Mouse (Mus musculus): ENCODE data around the gene C130026I21Rik.
"Not testable (repeated sequence)": the region's sequence is repeated elsewhere in the genome, so short reads cannot be mapped to it uniquely, and the experiment has no call there.

The C130026I21Rik gene

GRCm38 (mm10) chr1:85121841-85122240 is 148.5 kb downstream of the C130026I21Rik start:
- ATAC-seq (ENCODE audit: low TSS enrichment) = not testable (repeated sequence)

GRCm38 (mm10) chr1:85118341-85118740 is 152.0 kb downstream of the C130026I21Rik start:
- not testable (repeated sequence) for ATAC-seq (ENCODE audit: low TSS enrichment)

GRCm38 (mm10) chr1:85117537-85117936 is 152.8 kb downstream of the C130026I21Rik start:
- ATAC-seq (ENCODE audit: low TSS enrichment) = not testable (repeated sequence)

- ATAC-seq (ENCODE audit: low TSS enrichment) = not testable (repeated sequence)
These were observed 155.5 kb downstream of the C130026I21Rik start for GRCm38 (mm10) chr1:85114666-85115402.

- not testable (repeated sequence) for ATAC-seq (ENCODE audit: low TSS enrichment)
These were observed 156.3 kb downstream of the C130026I21Rik start for GRCm38 (mm10) chr1:85114078-85114477.

GRCm38 (mm10) chr1:85112889-85113288 is 157.5 kb downstream of the C130026I21Rik start:
- not testable (repeated sequence) for ATAC-seq (ENCODE audit: low TSS enrichment)

GRCm38 (mm10) chr1:85112266-85112665 is 158.1 kb downstream of the C130026I21Rik start:
- not testable (repeated sequence) for ATAC-seq (ENCODE audit: low TSS enrichment)

- ATAC-seq (ENCODE audit: low TSS enrichment) = not testable (repeated sequence)
These were observed 158.8 kb downstream of the C130026I21Rik start for GRCm38 (mm10) chr1:85111572-85111971.

- not testable (repeated sequence) for ATAC-seq (ENCODE audit: low TSS enrichment)
These were observed 159.5 kb downstream of the C130026I21Rik start for GRCm38 (mm10) chr1:85110876-85111275.

GRCm38 (mm10) chr1:85109753-85110152 is 160.6 kb downstream of the C130026I21Rik start, which contains the start of gene A530032D15Rik:
Gene A530032D15Rik, minus strand, starts transcription at chr1:85109853.
- ATAC-seq (ENCODE audit: low TSS enrichment) = not testable (repeated sequence)

- not testable (repeated sequence) for ATAC-seq (ENCODE audit: low TSS enrichment)
These were observed 164.4 kb downstream of the C130026I21Rik start for GRCm38 (mm10) chr1:85106013-85106412.

GRCm38 (mm10) chr1:85105336-85105735 is 165.0 kb downstream of the C130026I21Rik start:
- ATAC-seq (ENCODE audit: low TSS enrichment) = not testable (repeated sequence)

- ATAC-seq (ENCODE audit: low TSS enrichment) = not testable (repeated sequence)
These were observed 168.6 kb downstream of the C130026I21Rik start for GRCm38 (mm10) chr1:85101754-85102153.

GRCm38 (mm10) chr1:85099864-85100263 is 170.5 kb downstream of the C130026I21Rik start, which contains the start of gene Gm10553:
Gene Gm10553, plus strand, starts transcription at chr1:85100164.
- ATAC-seq (ENCODE audit: low TSS enrichment) = not testable (repeated sequence)

- ATAC-seq (ENCODE audit: low TSS enrichment) = not testable (repeated sequence)
These were observed 171.3 kb downstream of the C130026I21Rik start for GRCm38 (mm10) chr1:85099081-85099480.

- ATAC-seq (ENCODE audit: low TSS enrichment) = not testable (repeated sequence)
These were observed 177.3 kb downstream of the C130026I21Rik start for GRCm38 (mm10) chr1:85093011-85093572.

GRCm38 (mm10) chr1:85092169-85092568 is 178.2 kb downstream of the C130026I21Rik start:
- ATAC-seq (ENCODE audit: low TSS enrichment) = not testable (repeated sequence)

GRCm38 (mm10) chr1:85086211-85086610 is 184.2 kb downstream of the C130026I21Rik start:
- not testable (repeated sequence) for ATAC-seq (ENCODE audit: low TSS enrichment)

GRCm38 (mm10) chr1:85084803-85085202 is 185.6 kb downstream of the C130026I21Rik start:
- ATAC-seq (ENCODE audit: low TSS enrichment) = not testable (repeated sequence)

- not testable (repeated sequence) for ATAC-seq (ENCODE audit: low TSS enrichment)
These were observed 197.3 kb downstream of the C130026I21Rik start for GRCm38 (mm10) chr1:85073099-85073498.

- not testable (repeated sequence) for ATAC-seq (ENCODE audit: low TSS enrichment)
These were observed 198.7 kb downstream of the C130026I21Rik start for GRCm38 (mm10) chr1:85071690-85072089.

- not testable (repeated sequence) for ATAC-seq (ENCODE audit: low TSS enrichment)
These were observed 234.6 kb downstream of the C130026I21Rik start for GRCm38 (mm10) chr1:85035801-85036200.

GRCm38 (mm10) chr1:85034394-85034793 is 236.0 kb downstream of the C130026I21Rik start:
- ATAC-seq (ENCODE audit: low TSS enrichment) = not testable (repeated sequence)
